Mouse (Mus musculus): ENCODE results near the gene Arsa. TPM values are rescaled to one million over a fixed set of nuclear protein-coding genes. Genes with fewer than 3 reads are reported as not detected.

Arsa gene
- total RNA-seq, 2 experiments from 2014 or later = 12.0 to 14.6 TPM

Other genes starting within 250 kb of the Arsa start
- gene Sbf1, start 162.1 kb downstream of the Arsa start, total RNA-seq (2021) = 10 to 100 TPM; 78.6 to 83.4 TPM
- gene Adm2, start 154.7 kb downstream of the Arsa start, total RNA-seq (2021) = not detected
- not detected for gene Miox, start 143.0 kb downstream of the Arsa start, total RNA-seq (2021)
- gene Lmf2, start 121.8 kb downstream of the Arsa start, total RNA-seq (2021) = 10 to 100 TPM; 54.0 to 55.5 TPM
- gene Ncaph2, start 121.7 kb downstream of the Arsa start, total RNA-seq (2021) = 10 to 100 TPM; 91.0 to 99.7 TPM
- 10 to 100 TPM; 13.6 to 14.1 TPM for gene Sco2, start 103.6 kb downstream of the Arsa start, total RNA-seq (2021)
- gene Tymp, start 100.4 kb downstream of the Arsa start, total RNA-seq (2021) = under 1 TPM; 0.31 to 0.72 TPM
- gene Odf3b, start 98.1 kb downstream of the Arsa start, total RNA-seq (2021) = under 1 TPM; 0.26 to 0.72 TPM
- gene Klhdc7b, start 92.5 kb downstream of the Arsa start, total RNA-seq (2021) = not detected
- gene Syce3, start 66.9 kb downstream of the Arsa start, total RNA-seq (2021) = not detected
- gene Cpt1b, start 51.6 kb downstream of the Arsa start, total RNA-seq (2021) = 100 to 1,000 TPM; 585 to 617 TPM
- 1 to 10 TPM; 1.1 to 1.8 TPM for gene C730034F03Rik, start 47.8 kb downstream of the Arsa start, total RNA-seq (2021)
- gene Gm44502, start 47.7 kb downstream of the Arsa start, total RNA-seq (2021) = 10 to 100 TPM in 1 of 2 experiments, 1 to 10 TPM in 1; 2.1 to 11.6 TPM
- 10 to 100 TPM; 68.2 to 94.0 TPM for gene Chkb, start 47.5 kb downstream of the Arsa start, total RNA-seq (2021)
- under 1 TPM; 0.10 to 0.34 TPM for gene Mapk8ip2, start 23.5 kb downstream of the Arsa start, total RNA-seq (2021)
- 10 to 100 TPM; 70.0 to 73.7 TPM for gene Shank3, start 22.2 kb upstream of the Arsa start, total RNA-seq (2021)
- 1 to 10 TPM in 1 of 2 experiments, under 1 TPM in 1; 0.76 to 1.3 TPM for gene Acr, start 90.9 kb upstream of the Arsa start, total RNA-seq (2021)
- gene Rabl2, start 114.5 kb upstream of the Arsa start, total RNA-seq (2021) = 1 to 10 TPM; 6.9 to 8.3 TPM

Measured in heart, postnatal 4 days (tissue).